Mouse (Mus musculus) urinary bladder, postnatal 14 days (tissue): ENCODE measurements around the gene Tmem63c.

Experiments
- DNase-seq: peaks from one replicate; pipeline ENCODE4 v3.0.0; 2021; ENCODE audit warnings: low spot score

The Tmem63c gene

GRCm38 (mm10) chr12:87000840-87001176 is 20.3 kb upstream of the Tmem63c start:
- DNase-seq: no peak

- no peak for DNase-seq
These were observed 18.9 kb upstream of the Tmem63c start for GRCm38 (mm10) chr12:87002209-87002608.

GRCm38 (mm10) chr12:87002815-87003214 is 18.3 kb upstream of the Tmem63c start:
- DNase-seq: no peak

GRCm38 (mm10) chr12:87003606-87004005 is 17.5 kb upstream of the Tmem63c start:
- DNase-seq: no peak

GRCm38 (mm10) chr12:87004596-87004995 is 16.5 kb upstream of the Tmem63c start:
- no peak for DNase-seq

- DNase-seq: peak; percentile 24
These were observed 4.1 kb upstream of the Tmem63c start for GRCm38 (mm10) chr12:87017041-87017440.

- DNase-seq: no peak
These were observed 2.4 kb upstream of the Tmem63c start for GRCm38 (mm10) chr12:87018756-87019155.

- DNase-seq: no peak
These were observed 866 bp downstream of the Tmem63c start for GRCm38 (mm10) chr12:87022006-87022405.

- no peak for DNase-seq
These were observed 2.3 kb downstream of the Tmem63c start for GRCm38 (mm10) chr12:87023456-87023855.

- DNase-seq: no peak
These were observed 5.2 kb downstream of the Tmem63c start for GRCm38 (mm10) chr12:87026109-87026870.

- DNase-seq: no peak
These were observed 5.7 kb downstream of the Tmem63c start for GRCm38 (mm10) chr12:87026871-87027240.

- DNase-seq: no peak
These were observed 6.3 kb downstream of the Tmem63c start for GRCm38 (mm10) chr12:87027391-87027790.

GRCm38 (mm10) chr12:87028068-87028467 is 6.9 kb downstream of the Tmem63c start:
- DNase-seq: no peak

GRCm38 (mm10) chr12:87029251-87029976 is 8.3 kb downstream of the Tmem63c start:
- no peak for DNase-seq

- DNase-seq: no peak
These were observed 10.1 kb downstream of the Tmem63c start for GRCm38 (mm10) chr12:87031163-87031763.

GRCm38 (mm10) chr12:87036631-87037030 is 15.5 kb downstream of the Tmem63c start:
- DNase-seq: no peak

- DNase-seq: peak; percentile 10
These were observed 19.0 kb downstream of the Tmem63c start for GRCm38 (mm10) chr12:87040166-87040565.

- DNase-seq: no peak
These were observed 19.7 kb downstream of the Tmem63c start for GRCm38 (mm10) chr12:87040857-87041256.

GRCm38 (mm10) chr12:87042456-87042855 is 21.3 kb downstream of the Tmem63c start:
- DNase-seq: no peak

GRCm38 (mm10) chr12:87043221-87043620 is 22.1 kb downstream of the Tmem63c start:
- no peak for DNase-seq

GRCm38 (mm10) chr12:87044711-87045110 is 23.6 kb downstream of the Tmem63c start:
- DNase-seq: no peak

- DNase-seq: no peak
These were observed 26.4 kb downstream of the Tmem63c start for GRCm38 (mm10) chr12:87047536-87047935.

- peak; percentile 83 for DNase-seq
These were observed 31.7 kb downstream of the Tmem63c start for GRCm38 (mm10) chr12:87052661-87053321.
